In the genomic region with DNA sequence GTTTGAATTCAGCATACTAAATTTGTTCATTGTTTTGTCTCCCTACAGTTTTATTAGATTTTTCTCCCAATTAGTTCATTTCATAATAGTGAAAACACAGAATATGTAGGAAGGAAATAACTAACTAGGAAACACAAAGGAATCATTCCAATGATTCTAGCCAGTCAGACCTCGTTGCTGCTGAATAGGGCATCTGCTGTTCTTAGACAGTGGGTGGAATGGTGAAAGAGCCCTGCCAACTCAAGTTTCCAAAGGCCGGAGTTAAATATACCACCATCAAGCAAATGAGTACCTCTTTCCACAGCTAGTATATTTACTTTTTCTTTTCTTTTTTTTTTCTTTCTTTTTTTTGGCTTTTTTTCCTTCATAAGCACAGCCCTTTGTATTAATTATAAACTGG, we compare ENCODE assay signal across 18 mouse cellular contexts. TPM values are rescaled to one million over a fixed set of nuclear protein-coding genes. Genes with fewer than 3 reads are reported as not detected.
"Had no signal": no experiment of that assay in that cellular context is flagged by ENCODE, and none has a peak within 500 bp of the region (broad histone marks: within the 10 kb centered on the region; RNA-seq: fewer than 3 reads in every experiment).

No protein-coding gene starts in this region.

- H3K36me3 ChIP-seq: kidney, embryonic 15.5 days; limb, embryonic 10.5 days; liver, embryonic 15.5 days; midbrain, embryonic 13.5 days; neural tube, embryonic 15.5 days had no signal

- H3K9me3 ChIP-seq: kidney, embryonic 15.5 days; limb, embryonic 10.5 days; liver, embryonic 15.5 days; midbrain, embryonic 13.5 days; neural tube, embryonic 15.5 days had no signal

- ATAC-seq: intestine, embryonic 16.5 days; lung, postnatal 0 days; midbrain, embryonic 13.5 days had no signal

- H3K27me3 ChIP-seq: kidney, embryonic 15.5 days; liver, embryonic 15.5 days; midbrain, embryonic 13.5 days; neural tube, embryonic 15.5 days had no signal

- H3K4me2 ChIP-seq: kidney, embryonic 15.5 days; liver, embryonic 11.5 days; liver, embryonic 15.5 days; midbrain, embryonic 13.5 days; neural tube, embryonic 15.5 days had no signal

- H3K4me3 ChIP-seq: kidney, embryonic 15.5 days; left cerebral cortex, adult 2 months; limb, embryonic 10.5 days; liver, embryonic 15.5 days; midbrain, embryonic 13.5 days; myocyte; neural tube, embryonic 15.5 days had no signal

- H3K27ac ChIP-seq: kidney, embryonic 15.5 days; left cerebral cortex, adult 2 months; limb, embryonic 10.5 days; liver, embryonic 15.5 days; midbrain, embryonic 13.5 days; neural tube, embryonic 15.5 days had no signal

- DNase-seq: kidney, adult 2 months; kidney, postnatal 14 days; lung, adult 2 months; lung, postnatal 36 days; right cerebral cortex, postnatal 4 days; spleen, adult 18-20 months; thymus, postnatal 36 days had no signal

- H3K9ac ChIP-seq: kidney, embryonic 15.5 days; liver, embryonic 15.5 days; midbrain, embryonic 13.5 days; neural tube, embryonic 15.5 days had no signal

- H3K4me1 ChIP-seq: kidney, embryonic 15.5 days; limb, embryonic 10.5 days; liver, embryonic 15.5 days; midbrain, embryonic 13.5 days; neural tube, embryonic 15.5 days had no signal

RNA-seq across cellular contexts. Expression of gene Hcn1, which starts 55.4 kb away (rescaled TPM):
- total RNA-seq: megakaryocyte progenitor cell, adult 5-6 weeks had no signal
